Mouse (Mus musculus): ENCODE measurements around the gene Aspg. TPM values are rescaled to one million over a fixed set of nuclear protein-coding genes. Genes with fewer than 3 reads are reported as not detected.
A peak's percentile ranks its signal among the peaks of the same experiment; 100 is the strongest.

Gene Aspg
- polyA plus RNA-seq, 1 experiment: 39.2 TPM

- Histone ChIP-seq H3K36me3 (ENCODE audit: control insufficient read depth, insufficient read depth, low read length) (no peaks in the 10 kb centered on the region), H3K27ac (ENCODE audit: insufficient read depth, low read depth, low read length) (no peak overlapping the region), H3K27me3 (replicated peaks; ENCODE audit: control insufficient read depth, insufficient read depth, low read length) (no peaks in the 10 kb centered on the region), H3K4me1 (ENCODE audit: control insufficient read depth, insufficient read depth, low read length) (peaks cover 19% of the 10 kb centered on the region), H3K4me3 (ENCODE audit: insufficient read depth, low read depth, low read length) (no peak overlapping the region)
- 38% methylated on average over 8 of the region's 8 CpGs for WGBS
- TF ChIP-seq CTCF (conservative IDR thresholded peaks at IDR 0.05; ENCODE audit: insufficient read depth, insufficient read length, low read depth, low read length) (no peak), POLR2A (IDR thresholded peaks at IDR 0.05; ENCODE audit: low read depth, low read length) (no peak)
- DNase-seq: peak; percentile 56
Measured at GRCm38 (mm10) chr12:112158246-112158645, 51.8 kb downstream of the Aspg start.

DNA sequence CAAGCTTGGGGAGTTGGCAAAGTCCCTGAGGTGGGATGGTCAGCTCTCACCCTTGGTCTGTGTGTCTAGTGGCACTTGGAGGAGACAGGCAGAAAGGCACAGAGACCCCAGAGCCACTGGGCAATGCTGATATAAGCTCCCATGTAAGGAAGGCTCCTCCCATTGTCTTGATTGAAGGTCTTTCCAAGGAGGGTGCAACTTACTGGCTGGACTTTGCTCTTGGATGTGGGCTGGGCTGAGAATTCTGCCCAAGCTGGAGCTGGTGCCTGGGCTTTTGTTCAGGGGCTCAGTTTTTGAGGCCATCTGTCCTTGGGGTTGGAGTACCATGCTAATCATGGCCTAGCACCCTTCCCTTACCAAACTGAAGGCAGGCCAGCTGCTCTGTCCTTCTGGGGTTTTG is 52.3 kb downstream of the Aspg start:
- TF ChIP-seq POLR2A (IDR thresholded peaks at IDR 0.05; ENCODE audit: low read depth, low read length): no peak
- no peak for TF ChIP-seq CTCF (conservative IDR thresholded peaks at IDR 0.05; ENCODE audit: insufficient read depth, insufficient read length, low read depth, low read length)
- DNase-seq: peak; percentile 32

DNA sequence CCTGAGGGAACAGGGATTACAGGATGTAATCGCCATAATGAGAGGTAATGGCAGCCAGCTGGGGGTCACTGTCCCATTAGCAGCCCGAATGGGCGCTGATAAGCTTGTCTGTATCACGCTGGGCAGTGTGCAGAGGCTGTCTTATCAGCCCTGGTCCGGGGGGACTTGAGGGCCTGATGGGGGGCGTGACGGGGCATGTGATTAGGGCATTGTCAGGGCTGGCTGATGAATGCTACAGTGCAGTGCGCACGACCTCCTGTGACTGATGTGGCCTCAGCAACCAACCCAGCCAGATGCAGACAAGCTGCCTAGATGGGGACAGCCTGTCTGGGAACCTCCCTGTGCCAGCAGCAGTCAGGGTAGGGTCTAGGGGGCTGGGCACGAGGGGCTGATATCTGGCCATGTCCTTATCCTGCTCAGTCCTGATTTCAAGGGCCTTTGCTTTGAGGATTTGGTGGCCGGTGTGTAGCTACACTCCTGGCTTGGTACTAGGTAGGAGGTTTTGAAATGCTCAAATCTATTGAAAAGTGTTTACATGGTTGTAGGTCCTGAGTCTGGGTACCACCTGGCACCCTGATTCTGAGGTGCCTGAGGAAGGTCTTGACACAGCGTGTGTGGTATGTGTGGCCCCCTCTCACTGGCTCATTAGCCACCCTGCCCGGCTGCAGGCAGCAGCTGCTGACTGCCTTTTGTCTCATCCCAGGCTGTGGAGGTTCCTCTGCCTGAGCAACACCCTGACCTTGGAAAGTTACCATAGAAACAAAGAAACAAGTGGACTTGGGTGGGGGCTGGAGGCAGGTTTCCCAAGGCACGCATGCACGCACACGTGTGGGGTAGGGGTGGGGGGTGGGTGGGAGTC is 57.7 kb downstream of the Aspg start:
- Histone ChIP-seq H3K4me1 (ENCODE audit: control insufficient read depth, insufficient read depth, low read length) (0 out of 2 replicates have a peak, but pooled peaks cover 1% of the 10 kb centered on the region), H3K4me3 (ENCODE audit: insufficient read depth, low read depth, low read length) (no peak overlapping the region), H3K36me3 (ENCODE audit: control insufficient read depth, insufficient read depth, low read length) (no peaks in the 10 kb centered on the region), H3K27ac (ENCODE audit: insufficient read depth, low read depth, low read length) (no peak overlapping the region), H3K27me3 (replicated peaks; ENCODE audit: control insufficient read depth, insufficient read depth, low read length) (no peaks in the 10 kb centered on the region)
- DNase-seq: no peak
- TF ChIP-seq CTCF (conservative IDR thresholded peaks at IDR 0.05; ENCODE audit: insufficient read depth, insufficient read length, low read depth, low read length) (no peak), POLR2A (IDR thresholded peaks at IDR 0.05; ENCODE audit: low read depth, low read length) (no peak)
- 69% methylated on average over 16 of the region's 16 CpGs for WGBS

More for the DNA sequence above, 52.3 kb downstream of the Aspg start:
- H3K36me3 ChIP-seq (ENCODE audit: control insufficient read depth, insufficient read depth, low read length): no peaks in the 10 kb centered on the region
- H3K27me3 ChIP-seq (replicated peaks; ENCODE audit: control insufficient read depth, insufficient read depth, low read length): no peaks in the 10 kb centered on the region
- H3K4me3 ChIP-seq (ENCODE audit: insufficient read depth, low read depth, low read length): no peak overlapping the region
- H3K27ac ChIP-seq (ENCODE audit: insufficient read depth, low read depth, low read length): no peak overlapping the region
- H3K4me1 ChIP-seq (ENCODE audit: control insufficient read depth, insufficient read depth, low read length): peaks cover 19% of the 10 kb centered on the region

GRCm38 (mm10) chr12:112164840-112165219 is 58.4 kb downstream of the Aspg start:
- no peak overlapping the region for H3K4me3 ChIP-seq (ENCODE audit: insufficient read depth, low read depth, low read length)
- H3K27me3 ChIP-seq (replicated peaks; ENCODE audit: control insufficient read depth, insufficient read depth, low read length): no peaks in the 10 kb centered on the region
- no peaks in the 10 kb centered on the region for H3K36me3 ChIP-seq (ENCODE audit: control insufficient read depth, insufficient read depth, low read length)
- no peak overlapping the region for H3K27ac ChIP-seq (ENCODE audit: insufficient read depth, low read depth, low read length)
- 0 out of 2 replicates have a peak, but pooled peaks cover 2% of the 10 kb centered on the region for H3K4me1 ChIP-seq (ENCODE audit: control insufficient read depth, insufficient read depth, low read length)
- TF ChIP-seq POLR2A (IDR thresholded peaks at IDR 0.05; ENCODE audit: low read depth, low read length): no peak
- DNase-seq: no peak
- WGBS: 80% methylated on average over 6 of the region's 6 CpGs

DNA sequence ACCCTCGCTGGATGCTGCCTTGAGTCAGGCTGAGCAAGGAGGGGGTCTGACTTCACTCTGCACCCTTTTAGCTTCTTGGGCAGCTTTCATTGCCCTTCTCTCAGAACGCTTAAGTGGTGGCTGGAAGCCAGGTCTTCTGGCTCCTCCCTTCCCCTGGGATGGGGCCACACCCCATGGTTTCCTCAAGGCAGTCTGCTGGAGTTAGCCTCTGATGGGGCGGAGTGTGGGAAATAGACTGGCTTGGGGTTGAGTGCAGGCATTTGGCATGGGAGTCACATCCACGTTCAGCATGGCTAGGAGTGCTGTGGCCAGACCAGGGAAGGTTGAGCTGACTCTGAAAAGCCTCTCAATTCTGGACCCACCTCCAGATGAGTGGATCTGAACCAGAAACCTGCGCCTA is 62.8 kb downstream of the Aspg start:
- Histone ChIP-seq H3K4me1 (ENCODE audit: control insufficient read depth, insufficient read depth, low read length) (0 out of 2 replicates have a peak, but pooled peaks cover 3% of the 10 kb centered on the region), H3K27me3 (replicated peaks; ENCODE audit: control insufficient read depth, insufficient read depth, low read length) (no peaks in the 10 kb centered on the region), H3K27ac (ENCODE audit: insufficient read depth, low read depth, low read length) (peak overlapping the region; percentile 21; the same call in 1 of the 2 replicates), H3K36me3 (ENCODE audit: control insufficient read depth, insufficient read depth, low read length) (no peaks in the 10 kb centered on the region), H3K4me3 (ENCODE audit: insufficient read depth, low read depth, low read length) (no peak overlapping the region)
- peak; percentile 84 for DNase-seq
- 60% methylated on average over 5 of the region's 5 CpGs for WGBS
- TF ChIP-seq POLR2A (IDR thresholded peaks at IDR 0.05; ENCODE audit: low read depth, low read length) (no peak), CTCF (conservative IDR thresholded peaks at IDR 0.05; ENCODE audit: insufficient read depth, insufficient read length, low read depth, low read length) (no peak)

DNA sequence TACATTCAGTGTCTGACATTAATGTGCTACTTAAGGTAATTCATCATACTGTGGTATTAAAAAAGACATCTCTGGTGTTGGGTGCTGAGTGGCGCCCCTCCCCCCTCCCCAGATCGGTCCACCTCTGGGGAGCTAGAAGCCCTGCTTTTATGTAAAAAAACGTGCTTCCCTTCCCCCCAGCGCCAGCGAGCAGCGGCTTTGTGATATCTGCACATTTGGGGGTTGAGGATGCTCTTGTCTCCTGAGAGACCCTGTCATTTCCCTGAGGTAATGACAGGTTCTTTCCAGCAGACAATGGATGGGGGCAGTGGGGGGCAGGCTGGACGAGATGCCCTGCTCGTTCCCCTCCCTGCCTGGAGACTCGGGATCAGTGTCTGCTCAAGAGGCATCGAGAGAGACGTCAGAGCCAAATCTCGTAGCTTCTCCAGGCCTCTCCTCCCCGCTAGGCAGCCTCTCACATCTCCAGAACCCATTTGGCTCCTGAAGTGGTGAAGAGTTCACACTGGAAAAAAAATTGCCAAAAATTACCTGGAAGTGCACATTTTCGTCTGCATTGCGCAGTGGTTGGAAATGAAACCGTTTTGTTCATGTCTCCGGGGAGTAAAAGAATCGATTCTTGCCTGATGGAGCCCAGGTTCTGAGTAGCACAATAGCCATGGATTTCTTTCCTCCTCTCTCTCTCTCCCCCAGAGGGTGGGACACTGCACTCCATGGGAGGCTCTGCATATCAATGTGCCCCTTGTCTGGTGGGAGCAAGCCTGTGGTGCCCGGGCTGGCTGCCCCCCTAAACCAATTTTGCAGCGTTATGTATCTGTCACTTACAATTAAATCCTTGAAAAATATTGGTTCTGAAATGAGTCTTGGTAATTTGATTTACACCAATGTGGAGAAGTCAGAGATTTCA is 64.4 kb downstream of the Aspg start:
- DNase-seq: no peak
- Histone ChIP-seq H3K4me3 (ENCODE audit: insufficient read depth, low read depth, low read length) (no peak overlapping the region), H3K27me3 (replicated peaks; ENCODE audit: control insufficient read depth, insufficient read depth, low read length) (no peaks in the 10 kb centered on the region), H3K27ac (ENCODE audit: insufficient read depth, low read depth, low read length) (no peak overlapping the region), H3K36me3 (ENCODE audit: control insufficient read depth, insufficient read depth, low read length) (no peaks in the 10 kb centered on the region), H3K4me1 (ENCODE audit: control insufficient read depth, insufficient read depth, low read length) (0 out of 2 replicates have a peak, but pooled peaks cover 3% of the 10 kb centered on the region)
- TF ChIP-seq CTCF (conservative IDR thresholded peaks at IDR 0.05; ENCODE audit: insufficient read depth, insufficient read length, low read depth, low read length): no peak
- TF ChIP-seq POLR2A (IDR thresholded peaks at IDR 0.05; ENCODE audit: low read depth, low read length): no peak
- 77% methylated on average over 20 of the region's 20 CpGs for WGBS

GRCm38 (mm10) chr12:112171657-112172056 is 65.2 kb downstream of the Aspg start:
- Histone ChIP-seq H3K4me1 (ENCODE audit: control insufficient read depth, insufficient read depth, low read length) (0 out of 2 replicates have a peak, but pooled peaks cover 3% of the 10 kb centered on the region), H3K4me3 (ENCODE audit: insufficient read depth, low read depth, low read length) (no peak overlapping the region), H3K27ac (ENCODE audit: insufficient read depth, low read depth, low read length) (no peak overlapping the region), H3K27me3 (replicated peaks; ENCODE audit: control insufficient read depth, insufficient read depth, low read length) (no peaks in the 10 kb centered on the region), H3K36me3 (ENCODE audit: control insufficient read depth, insufficient read depth, low read length) (no peaks in the 10 kb centered on the region)
- 96% methylated on average over 1 of the region's 1 CpGs for WGBS
- no peak for TF ChIP-seq POLR2A (IDR thresholded peaks at IDR 0.05; ENCODE audit: low read depth, low read length)
- no peak for DNase-seq
